Mouse (Mus musculus) spleen, adult 2 months (tissue): ENCODE data around the gene Gm20388.

Experiments used
- CTCF ChIP-seq: fragments of 200-500 bp; IDR thresholded peaks from 2 replicates; pipeline ENCODE4 v1.5.1; 2011; ENCODE audit warnings: mild to moderate bottlenecking, inconsistent platforms; ENCODE audit not compliant: insufficient read depth, insufficient read length, insufficient replicate concordance; ENCODE audit errors: extremely low read depth
- POLR2A ChIP-seq: fragments of 200-500 bp; IDR thresholded peaks from 2 replicates; pipeline ENCODE4 v1.6.1; 2011; ENCODE audit warnings: low read depth, low read length, inconsistent platforms

DNA sequence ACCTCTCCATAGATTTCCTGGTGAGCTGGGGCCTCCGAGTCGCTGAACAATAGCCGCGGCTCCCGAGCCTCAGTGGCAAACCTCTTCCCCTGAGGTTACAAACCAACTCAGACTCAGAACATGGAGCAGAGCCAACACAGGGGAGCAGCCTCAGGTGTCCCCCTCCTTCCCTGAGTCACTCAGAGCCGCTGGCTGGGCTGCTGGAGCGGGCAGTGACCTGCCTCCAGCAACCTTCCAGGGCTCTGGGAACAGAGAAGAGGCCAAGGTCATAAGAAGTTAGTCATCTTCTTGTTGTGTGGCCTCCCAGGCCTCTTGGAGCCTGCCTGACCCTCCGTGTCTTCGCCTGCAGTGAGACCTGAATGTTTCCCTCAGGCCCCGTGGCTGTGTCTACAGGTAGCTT, 1107.6 kb downstream of the Gm20388 start:
- TF ChIP-seq CTCF (no peak), POLR2A (no peak)
